Mouse (Mus musculus): ENCODE results near the gene Atp2c1. TPM values are rescaled to one million over a fixed set of nuclear protein-coding genes. Genes with fewer than 3 reads are reported as not detected.

Gene Atp2c1
- polyA plus RNA-seq, 1 experiment from 2014 or later = 65.3 TPM

DNA sequence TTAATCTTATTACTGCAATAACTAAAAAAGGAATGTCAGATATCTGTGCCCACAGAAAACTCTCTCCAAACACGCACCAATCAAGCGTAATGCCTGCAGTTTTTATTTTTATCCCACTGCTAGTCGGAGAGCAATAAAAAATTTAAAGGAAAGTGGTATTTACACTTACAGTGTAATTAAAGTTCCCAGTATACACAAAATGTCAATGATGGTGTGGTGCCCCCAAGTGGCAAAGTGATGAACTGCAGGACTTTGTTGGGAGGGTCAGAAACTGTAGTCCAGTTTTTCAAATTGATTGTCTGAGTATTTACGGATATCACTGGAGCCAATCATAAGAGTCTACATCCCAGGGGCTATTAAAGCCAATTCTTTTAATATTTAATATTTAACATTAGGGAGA is 137.8 kb downstream of the Atp2c1 start:
- H3K36me3 ChIP-seq (ENCODE audit: control insufficient read depth, insufficient read depth, low read length) = no peaks in the 10 kb centered on the region
- no peak overlapping the region for H3K4me3 ChIP-seq (ENCODE audit: low read depth, low read length)
- no peak overlapping the region for H3K27ac ChIP-seq (ENCODE audit: low read depth, low read length)
- H3K27me3 ChIP-seq (ENCODE audit: control insufficient read depth, insufficient read depth, low read length) = no peaks in the 10 kb centered on the region
- 20% methylated on average over 4 of the region's 4 CpGs for WGBS
- H3K4me2 ChIP-seq (replicated peaks; ENCODE audit: low read depth, low read length) = no peak overlapping the region
- no peak overlapping the region for H3K9ac ChIP-seq (ENCODE audit: low read depth, low read length)
- DNase-seq (ENCODE audit: low spot score) = peak; percentile 88
- H3K4me1 ChIP-seq (replicated peaks; ENCODE audit: control insufficient read depth, insufficient read depth, low read length) = no peaks in the 10 kb centered on the region
- no peak for ATAC-seq (ENCODE audit: low FRiP score)
- no peaks in the 10 kb centered on the region for H3K9me3 ChIP-seq (ENCODE audit: control insufficient read depth, low read length)

DNA sequence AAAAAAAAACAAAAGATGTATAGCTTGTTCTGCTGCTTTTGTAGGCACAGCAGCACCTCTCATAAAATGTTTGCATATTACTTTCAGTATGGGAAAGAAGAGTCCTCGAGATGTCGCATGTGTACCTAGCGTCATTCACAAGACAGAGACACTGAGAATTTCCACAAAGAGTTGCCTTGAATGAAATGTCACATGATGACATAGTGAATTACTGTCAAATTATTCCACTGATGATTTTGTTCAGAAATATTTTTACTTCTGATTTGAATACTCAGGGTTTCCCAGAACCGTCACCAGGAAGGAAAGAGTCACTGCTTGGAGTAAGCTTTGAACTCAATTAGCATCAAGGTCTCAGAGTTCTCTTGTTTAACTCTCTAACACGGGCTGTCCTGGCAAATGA is 139.7 kb downstream of the Atp2c1 start:
- H3K27ac ChIP-seq (ENCODE audit: low read depth, low read length) = no peak overlapping the region
- no peaks in the 10 kb centered on the region for H3K27me3 ChIP-seq (ENCODE audit: control insufficient read depth, insufficient read depth, low read length)
- ATAC-seq (ENCODE audit: low FRiP score) = no peak
- no peak overlapping the region for H3K9ac ChIP-seq (ENCODE audit: low read depth, low read length)
- no peak overlapping the region for H3K4me3 ChIP-seq (ENCODE audit: low read depth, low read length)
- no peak overlapping the region for H3K4me2 ChIP-seq (replicated peaks; ENCODE audit: low read depth, low read length)
- H3K4me1 ChIP-seq (replicated peaks; ENCODE audit: control insufficient read depth, insufficient read depth, low read length) = no peaks in the 10 kb centered on the region
- H3K36me3 ChIP-seq (ENCODE audit: control insufficient read depth, insufficient read depth, low read length) = no peaks in the 10 kb centered on the region
- DNase-seq (ENCODE audit: low spot score) = no peak
- WGBS = 85% methylated on average over 5 of the region's 5 CpGs
- no peaks in the 10 kb centered on the region for H3K9me3 ChIP-seq (ENCODE audit: control insufficient read depth, low read length)

DNA sequence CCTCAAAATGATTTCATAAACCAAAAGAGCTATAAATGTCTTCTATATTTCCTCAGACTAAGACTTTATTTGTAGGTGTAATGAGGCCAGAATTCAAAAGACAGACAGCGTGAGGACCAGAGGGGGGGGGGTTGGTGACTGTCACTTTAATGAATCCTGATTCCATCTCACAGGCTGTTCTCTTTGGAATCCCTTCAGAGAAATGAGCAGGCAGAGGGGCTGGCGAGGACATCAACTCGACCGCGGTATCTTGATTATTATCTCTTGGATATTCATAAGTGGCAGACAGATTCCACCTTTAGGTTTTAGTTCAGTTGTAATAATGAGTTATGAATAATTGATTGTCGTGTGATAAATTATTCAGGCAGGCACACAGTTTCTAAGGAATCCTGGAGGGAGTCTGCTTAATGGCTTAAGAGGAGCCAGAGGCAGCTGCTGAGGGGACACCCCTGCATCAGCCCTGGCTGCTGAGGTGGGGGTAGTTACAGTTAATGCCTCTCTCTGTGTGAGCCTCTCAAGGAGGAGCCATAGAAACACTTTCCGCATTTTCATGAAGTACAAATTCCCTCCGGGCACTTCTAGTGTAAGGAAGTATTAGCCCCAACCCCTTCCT is 147.5 kb downstream of the Atp2c1 start:
- Histone ChIP-seq H3K4me3 (ENCODE audit: low read depth, low read length) (no peak overlapping the region), H3K9me3 (ENCODE audit: control insufficient read depth, low read length) (no peaks in the 10 kb centered on the region), H3K9ac (ENCODE audit: low read depth, low read length) (no peak overlapping the region), H3K27ac (ENCODE audit: low read depth, low read length) (0 out of 2 replicates have a peak overlapping the region, but pooled peaks have one; percentile 13), H3K36me3 (ENCODE audit: control insufficient read depth, insufficient read depth, low read length) (no peaks in the 10 kb centered on the region), H3K4me2 (replicated peaks; ENCODE audit: low read depth, low read length) (no peak overlapping the region), H3K27me3 (ENCODE audit: control insufficient read depth, insufficient read depth, low read length) (no peaks in the 10 kb centered on the region), H3K4me1 (replicated peaks; ENCODE audit: control insufficient read depth, insufficient read depth, low read length) (no peaks in the 10 kb centered on the region)
- WGBS = 70% methylated on average over 8 of the region's 8 CpGs
- ATAC-seq (ENCODE audit: low FRiP score) (peak; percentile 78), DNase-seq (ENCODE audit: low spot score) (peak; percentile 5)

DNA sequence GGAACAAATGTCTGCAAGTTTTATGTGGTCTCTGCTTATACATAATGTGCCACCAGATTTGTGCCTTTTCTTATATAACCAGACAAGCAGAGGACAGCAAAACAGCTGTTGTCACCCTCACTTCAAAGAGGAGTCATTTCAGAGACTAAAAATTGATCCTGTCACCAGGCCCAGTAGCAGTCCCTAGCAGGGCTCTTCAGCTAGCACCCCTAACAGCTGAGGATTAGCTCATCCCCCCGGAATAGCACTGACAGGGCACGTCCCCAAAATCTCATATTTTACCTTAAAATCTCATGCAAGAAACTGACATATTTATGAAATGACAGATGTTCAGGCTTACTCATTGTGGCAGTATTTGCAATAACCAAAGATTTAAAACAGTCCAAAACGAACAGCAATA is 149.5 kb downstream of the Atp2c1 start:
- Histone ChIP-seq H3K36me3 (ENCODE audit: control insufficient read depth, insufficient read depth, low read length) (no peaks in the 10 kb centered on the region), H3K9me3 (ENCODE audit: control insufficient read depth, low read length) (no peaks in the 10 kb centered on the region), H3K4me1 (replicated peaks; ENCODE audit: control insufficient read depth, insufficient read depth, low read length) (no peaks in the 10 kb centered on the region), H3K4me3 (ENCODE audit: low read depth, low read length) (no peak overlapping the region), H3K27ac (ENCODE audit: low read depth, low read length) (no peak overlapping the region), H3K9ac (ENCODE audit: low read depth, low read length) (no peak overlapping the region), H3K27me3 (ENCODE audit: control insufficient read depth, insufficient read depth, low read length) (no peaks in the 10 kb centered on the region), H3K4me2 (replicated peaks; ENCODE audit: low read depth, low read length) (no peak overlapping the region)
- ATAC-seq (ENCODE audit: low FRiP score) = no peak
- WGBS = 78% methylated on average over 3 of the region's 3 CpGs
- no peak for DNase-seq (ENCODE audit: low spot score)

DNA sequence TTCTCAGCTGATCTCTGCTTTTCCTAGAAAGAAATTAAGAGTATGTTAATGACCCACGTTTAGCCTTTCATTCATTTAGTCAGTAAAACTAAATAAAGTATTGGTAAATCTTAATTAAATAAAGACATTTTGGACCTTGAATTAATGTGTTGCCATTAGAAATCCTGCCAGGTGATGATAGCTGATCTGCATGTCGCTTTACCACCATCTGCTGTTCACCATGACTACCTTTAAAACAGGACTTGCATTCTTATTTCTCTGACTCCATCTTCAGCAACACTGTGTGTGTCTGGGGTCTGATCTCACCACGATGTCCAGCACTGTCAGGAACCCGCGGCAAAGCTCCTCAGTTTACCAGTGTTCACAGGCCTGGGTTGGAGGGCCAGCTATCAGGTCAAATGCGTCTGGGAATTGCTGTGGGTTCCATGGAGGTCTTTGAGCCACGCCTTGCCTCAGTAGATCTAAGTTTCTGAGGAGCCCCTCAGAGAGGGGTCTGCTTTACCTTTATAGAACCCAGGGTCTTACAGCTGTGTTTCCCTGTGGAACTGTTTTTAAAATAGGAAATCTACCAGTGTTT is 150.1 kb downstream of the Atp2c1 start:
- H3K9me3 ChIP-seq (ENCODE audit: control insufficient read depth, low read length) = no peaks in the 10 kb centered on the region
- WGBS = 80% methylated on average over 7 of the region's 7 CpGs
- no peak overlapping the region for H3K9ac ChIP-seq (ENCODE audit: low read depth, low read length)
- H3K36me3 ChIP-seq (ENCODE audit: control insufficient read depth, insufficient read depth, low read length) = no peaks in the 10 kb centered on the region
- DNase-seq (ENCODE audit: low spot score) (no peak), ATAC-seq (ENCODE audit: low FRiP score) (no peak)
- H3K4me1 ChIP-seq (replicated peaks; ENCODE audit: control insufficient read depth, insufficient read depth, low read length) = no peaks in the 10 kb centered on the region
- H3K27ac ChIP-seq (ENCODE audit: low read depth, low read length) = no peak overlapping the region
- H3K4me3 ChIP-seq (ENCODE audit: low read depth, low read length) = no peak overlapping the region
- no peaks in the 10 kb centered on the region for H3K27me3 ChIP-seq (ENCODE audit: control insufficient read depth, insufficient read depth, low read length)
- H3K4me2 ChIP-seq (replicated peaks; ENCODE audit: low read depth, low read length) = no peak overlapping the region

- DNase-seq (ENCODE audit: low spot score) = no peak
- no peaks in the 10 kb centered on the region for H3K9me3 ChIP-seq (ENCODE audit: control insufficient read depth, low read length)
Measured at GRCm38 (mm10) chr9:105376411-105376810, 150.7 kb downstream of the Atp2c1 start.

GRCm38 (mm10) chr9:105374361-105374760 is 152.8 kb downstream of the Atp2c1 start:
- H3K27ac ChIP-seq (ENCODE audit: low read depth, low read length) = no peak overlapping the region
- H3K4me2 ChIP-seq (replicated peaks; ENCODE audit: low read depth, low read length) = no peak overlapping the region
- no peak for DNase-seq (ENCODE audit: low spot score)
- H3K36me3 ChIP-seq (ENCODE audit: control insufficient read depth, insufficient read depth, low read length) = no peaks in the 10 kb centered on the region
- 72% methylated on average over 5 of the region's 5 CpGs for WGBS
- H3K27me3 ChIP-seq (ENCODE audit: control insufficient read depth, insufficient read depth, low read length) = no peaks in the 10 kb centered on the region
- no peak overlapping the region for H3K9ac ChIP-seq (ENCODE audit: low read depth, low read length)
- H3K4me3 ChIP-seq (ENCODE audit: low read depth, low read length) = no peak overlapping the region
- ATAC-seq (ENCODE audit: low FRiP score) = no peak
- H3K9me3 ChIP-seq (ENCODE audit: control insufficient read depth, low read length) = no peaks in the 10 kb centered on the region
- no peaks in the 10 kb centered on the region for H3K4me1 ChIP-seq (replicated peaks; ENCODE audit: control insufficient read depth, insufficient read depth, low read length)

More at GRCm38 (mm10) chr9:105376411-105376810, 150.7 kb downstream of the Atp2c1 start:
- Histone ChIP-seq H3K27me3 (ENCODE audit: control insufficient read depth, insufficient read depth, low read length) (no peaks in the 10 kb centered on the region), H3K4me2 (replicated peaks; ENCODE audit: low read depth, low read length) (no peak overlapping the region), H3K4me1 (replicated peaks; ENCODE audit: control insufficient read depth, insufficient read depth, low read length) (no peaks in the 10 kb centered on the region), H3K36me3 (ENCODE audit: control insufficient read depth, insufficient read depth, low read length) (no peaks in the 10 kb centered on the region), H3K4me3 (ENCODE audit: low read depth, low read length) (no peak overlapping the region), H3K27ac (ENCODE audit: low read depth, low read length) (no peak overlapping the region), H3K9ac (ENCODE audit: low read depth, low read length) (no peak overlapping the region)
- 85% methylated on average over 7 of the region's 7 CpGs for WGBS
- ATAC-seq (ENCODE audit: low FRiP score) = no peak

GRCm38 (mm10) chr9:105368605-105369004 is 158.5 kb downstream of the Atp2c1 start:
- no peak overlapping the region for H3K4me3 ChIP-seq (ENCODE audit: low read depth, low read length)
- H3K27ac ChIP-seq (ENCODE audit: low read depth, low read length) = no peak overlapping the region
- no peak overlapping the region for H3K4me2 ChIP-seq (replicated peaks; ENCODE audit: low read depth, low read length)
- no peaks in the 10 kb centered on the region for H3K9me3 ChIP-seq (ENCODE audit: control insufficient read depth, low read length)
- no peaks in the 10 kb centered on the region for H3K36me3 ChIP-seq (ENCODE audit: control insufficient read depth, insufficient read depth, low read length)
- DNase-seq (ENCODE audit: low spot score) (no peak), ATAC-seq (ENCODE audit: low FRiP score) (no peak)
- WGBS = 86% methylated on average over 3 of the region's 3 CpGs
- no peak overlapping the region for H3K9ac ChIP-seq (ENCODE audit: low read depth, low read length)
- H3K27me3 ChIP-seq (ENCODE audit: control insufficient read depth, insufficient read depth, low read length) = no peaks in the 10 kb centered on the region
- no peaks in the 10 kb centered on the region for H3K4me1 ChIP-seq (replicated peaks; ENCODE audit: control insufficient read depth, insufficient read depth, low read length)

DNA sequence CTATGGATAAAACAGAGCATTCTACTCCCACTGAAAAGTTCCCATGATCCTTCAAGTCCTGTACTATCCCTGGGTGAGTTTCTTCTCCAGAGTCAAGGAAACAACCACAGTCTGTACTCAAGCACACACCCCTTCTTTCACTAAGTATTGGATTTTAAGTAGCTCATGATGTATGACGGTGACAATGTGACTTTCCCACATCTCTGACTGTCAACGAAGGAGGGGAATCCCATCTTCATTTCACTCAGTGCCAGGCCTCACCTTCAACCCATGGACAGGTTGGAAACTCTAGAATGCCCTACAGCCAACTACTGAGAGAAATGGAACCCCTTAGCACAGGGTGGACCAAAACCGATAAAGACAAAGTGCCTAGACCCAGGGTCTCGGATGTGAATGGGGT is 160.9 kb downstream of the Atp2c1 start:
- no peak for DNase-seq (ENCODE audit: low spot score)

More for the DNA sequence above, 160.9 kb downstream of the Atp2c1 start:
- Histone ChIP-seq H3K27me3 (ENCODE audit: control insufficient read depth, insufficient read depth, low read length) (no peaks in the 10 kb centered on the region), H3K9ac (ENCODE audit: low read depth, low read length) (no peak overlapping the region), H3K4me2 (replicated peaks; ENCODE audit: low read depth, low read length) (no peak overlapping the region), H3K9me3 (ENCODE audit: control insufficient read depth, low read length) (no peaks in the 10 kb centered on the region), H3K4me3 (ENCODE audit: low read depth, low read length) (no peak overlapping the region), H3K4me1 (replicated peaks; ENCODE audit: control insufficient read depth, insufficient read depth, low read length) (no peaks in the 10 kb centered on the region), H3K27ac (ENCODE audit: low read depth, low read length) (no peak overlapping the region), H3K36me3 (ENCODE audit: control insufficient read depth, insufficient read depth, low read length) (no peaks in the 10 kb centered on the region)
- no peak for ATAC-seq (ENCODE audit: low FRiP score)
- 90% methylated on average over 4 of the region's 4 CpGs for WGBS

Data from hindbrain, embryonic 11.5 days (tissue).